Mouse (Mus musculus) brain, embryonic 14.5 days (tissue): ENCODE data around the gene Snd1.

Experiments used
- CTCF ChIP-seq: fragments of 200-500 bp; IDR thresholded peaks from 2 replicates; pipeline ENCODE4 v1.5.1; 2012; ENCODE audit warnings: inconsistent platforms, mild to moderate bottlenecking, moderate library complexity, borderline replicate concordance; ENCODE audit not compliant: insufficient read depth, insufficient read length; ENCODE audit errors: extremely low read depth
- POLR2A ChIP-seq: fragments of 200-500 bp; IDR thresholded peaks from 2 replicates; pipeline ENCODE4 v1.6.1; 2012; ENCODE audit warnings: mild to moderate bottlenecking, inconsistent platforms, borderline replicate concordance; ENCODE audit not compliant: poor library complexity, insufficient read depth, insufficient read length, severe bottlenecking; ENCODE audit errors: extremely low read depth

- no peak for TF ChIP-seq POLR2A
- TF ChIP-seq CTCF, result no peak
Observed at GRCm38 (mm10) chr6:28905301-28905700, 430.4 kb downstream of the Snd1 start.
